Mouse (Mus musculus) NIH3T3 (cell line): ENCODE measurements around the gene Eif4e.

ENCODE experiments used
- DNase-seq: peaks from one replicate; pipeline ENCODE4 v3.0.0-alpha.2; 2012; ENCODE audit warnings: low read depth

Eif4e gene

GRCm38 (mm10) chr3:138526073-138526915, at the start of gene Eif4e:
TSS of gene Eif4e (plus strand) at chr3:138526179.
- peak; percentile 92 for DNase-seq

- no peak for DNase-seq
Observed at GRCm38 (mm10) chr3:138479489-138479888, 46.5 kb upstream of the Eif4e start.

- no peak for DNase-seq
Observed at GRCm38 (mm10) chr3:138481526-138482284, 44.3 kb upstream of the Eif4e start.

- no peak for DNase-seq
Observed at GRCm38 (mm10) chr3:138483240-138483639, 42.7 kb upstream of the Eif4e start.

GRCm38 (mm10) chr3:138488584-138489326, 37.2 kb upstream of the Eif4e start:
- peak; percentile 24 for DNase-seq

- DNase-seq, result peak; percentile 97
Observed at GRCm38 (mm10) chr3:138489327-138490033, 36.5 kb upstream of the Eif4e start, which contains the start of gene Metap1. TSS of gene Metap1 (minus strand) at chr3:138489515.

- no peak for DNase-seq
Observed at GRCm38 (mm10) chr3:138490034-138490337, 36.0 kb upstream of the Eif4e start.

- peak; percentile 60 for DNase-seq
Observed at GRCm38 (mm10) chr3:138493668-138494067, 32.3 kb upstream of the Eif4e start.

GRCm38 (mm10) chr3:138494565-138494964, 31.4 kb upstream of the Eif4e start:
- peak; percentile 41 for DNase-seq

GRCm38 (mm10) chr3:138495166-138496145, 30.5 kb upstream of the Eif4e start:
- peak; percentile 68 for DNase-seq

- DNase-seq, result no peak
Observed at GRCm38 (mm10) chr3:138498731-138499130, 27.2 kb upstream of the Eif4e start.

- DNase-seq, result no peak
Observed at GRCm38 (mm10) chr3:138499854-138500740, 25.9 kb upstream of the Eif4e start.

- DNase-seq, result peak; percentile 71
Observed at GRCm38 (mm10) chr3:138503754-138504153, 22.2 kb upstream of the Eif4e start.

GRCm38 (mm10) chr3:138506749-138507148, 19.2 kb upstream of the Eif4e start:
- DNase-seq, result peak; percentile 81

- no peak for DNase-seq
Observed at GRCm38 (mm10) chr3:138509581-138509980, 16.4 kb upstream of the Eif4e start.

- no peak for DNase-seq
Observed at GRCm38 (mm10) chr3:138510471-138510870, 15.5 kb upstream of the Eif4e start.

GRCm38 (mm10) chr3:138513243-138513642, 12.7 kb upstream of the Eif4e start:
- DNase-seq, result no peak

- DNase-seq, result peak; percentile 63
Observed at GRCm38 (mm10) chr3:138514749-138515148, 11.2 kb upstream of the Eif4e start.

- DNase-seq, result peak; percentile 96
Observed at GRCm38 (mm10) chr3:138515656-138516370, 10.2 kb upstream of the Eif4e start.
